Mouse (Mus musculus) neural tube, embryonic 14.5 days (tissue): Measurements from ENCODE around the gene Gabarap. TPM values are rescaled to one million over a fixed set of nuclear protein-coding genes. Genes with fewer than 3 reads are reported as not detected.
"Not testable (repeated sequence)": the region's sequence is repeated elsewhere in the genome, so short reads cannot be mapped to it uniquely, and the experiment has no call there.

ENCODE experiments used
- ATAC-seq: fragments of 200-750 bp; cut with Nextera tagmentation; 2 replicates; pipeline ENCODE4 v1.8.0; 2017; ENCODE audit warnings: low read depth, mild to moderate bottlenecking, moderate TSS enrichment, moderate library complexity
- H3K27ac ChIP-seq: fragments of 300-500 bp; sonication (generic); 2 replicates; pipeline ENCODE4 v1.5.1; 2014; ENCODE audit warnings: low read depth, mild to moderate bottlenecking, control low read depth, low read length, moderate library complexity, mixed read lengths
- H3K27me3 ChIP-seq: fragments of 300-500 bp; sonication (generic); 2 replicates; pipeline ENCODE4 v1.6.1; 2014; ENCODE audit warnings: low read length; ENCODE audit not compliant: control insufficient read depth, insufficient read depth
- H3K36me3 ChIP-seq: fragments of 300-500 bp; sonication (generic); 2 replicates; pipeline ENCODE4 v1.6.1; 2014; ENCODE audit warnings: low read length, mixed read lengths; ENCODE audit not compliant: control insufficient read depth, insufficient read depth
- H3K4me1 ChIP-seq: fragments of 300-500 bp; sonication (generic); 2 replicates; pipeline ENCODE4 v1.6.1; 2014; ENCODE audit warnings: low read length; ENCODE audit not compliant: control insufficient read depth, insufficient read depth
- H3K4me2 ChIP-seq: fragments of 300-500 bp; sonication (generic); 2 replicates; pipeline ENCODE4 v1.6.1; 2014; ENCODE audit warnings: mild to moderate bottlenecking, low read depth, low read length, control low read depth
- H3K4me3 ChIP-seq: fragments of 300-500 bp; sonication (generic); 2 replicates; pipeline ENCODE4 v1.5.1; 2014; ENCODE audit warnings: low read depth, low read length, control low read depth, mixed read lengths
- H3K9ac ChIP-seq: fragments of 300-500 bp; sonication (generic); replicated peaks from 2 replicates; pipeline ENCODE4 v1.6.1; 2014; ENCODE audit warnings: low read depth, mild to moderate bottlenecking, control low read depth, low read length, mixed read lengths
- H3K9me3 ChIP-seq: fragments of 300-500 bp; sonication (generic); 2 replicates; pipeline ENCODE4 v1.6.1; 2016; ENCODE audit warnings: low read length; ENCODE audit not compliant: control insufficient read depth
- WGBS: fragments of 180-500 bp; shearing (Covaris S2); extraction: QIAGEN DNeasy Blood & Tissue Kit; methylation state at CpG from one replicate; pipeline ENCODE4 v1.1.7; 2014; 5-methylcytosine and 5-hydroxymethylcytosine counted together
- polyA plus RNA-seq: library from polyadenylated mRNA; unstranded; fragments of >200 nt; fragmentation: Nextera tagmentation; extraction: Ambion mirVana; gene quantifications from 2 replicates; pipeline ENCODE4 v1.2.1, GENCODE M21; 2014

The Gabarap gene
- polyA plus RNA-seq, 1 experiment from 2014 or later, result 609 TPM

- Histone ChIP-seq H3K36me3 (peaks cover 43% of the 10 kb centered on the region), H3K4me2 (no peak overlapping the region), H3K9me3 (no peaks in the 10 kb centered on the region), H3K27ac (no peak overlapping the region), H3K9ac (no peak overlapping the region), H3K27me3 (no peaks in the 10 kb centered on the region), H3K4me1 (peaks cover 10% of the 10 kb centered on the region), H3K4me3 (no peak overlapping the region)
- no peak for ATAC-seq
- 77% methylated on average over 3 of the region's 3 CpGs for WGBS
Measured at GRCm38 (mm10) chr11:70013408-70013807, 22.5 kb downstream of the Gabarap start.

GRCm38 (mm10) chr11:70014051-70014450, 23.1 kb downstream of the Gabarap start:
- Histone ChIP-seq H3K4me3 (no peak overlapping the region), H3K27ac (no peak overlapping the region), H3K27me3 (no peaks in the 10 kb centered on the region), H3K9me3 (no peaks in the 10 kb centered on the region), H3K4me2 (no peak overlapping the region), H3K4me1 (peaks cover 12% of the 10 kb centered on the region), H3K9ac (no peak overlapping the region), H3K36me3 (peaks cover 36% of the 10 kb centered on the region)
- WGBS, result 63% methylated on average over 5 of the region's 5 CpGs
- no peak for ATAC-seq

- H3K9me3 ChIP-seq, result no peaks in the 10 kb centered on the region
- peaks cover 27% of the 10 kb centered on the region for H3K36me3 ChIP-seq
- H3K27ac ChIP-seq, result peak within 1 kb of the TSS; percentile 66; the same call in 1 of the 2 replicates
- peak within 1 kb of the TSS; percentile 61 for H3K4me2 ChIP-seq
- peaks cover 21% of the 10 kb centered on the region for H3K4me1 ChIP-seq
- WGBS, result under 1% methylated on average over 35 of the region's 35 CpGs
- ATAC-seq, result peak; percentile 84
- no peaks in the 10 kb centered on the region for H3K27me3 ChIP-seq
- peak within 1 kb of the TSS; percentile 47 for H3K4me3 ChIP-seq
- H3K9ac ChIP-seq, result peak within 1 kb of the TSS; percentile 63
Measured at GRCm38 (mm10) chr11:70014880-70015558, 24.1 kb downstream of the Gabarap start, which contains the start of gene Acadvl. TSS of gene Acadvl (minus strand) at chr11:70015411.

GRCm38 (mm10) chr11:70015677-70016076, 24.7 kb downstream of the Gabarap start:
- peaks cover 27% of the 10 kb centered on the region for H3K4me1 ChIP-seq
- peak overlapping the region; percentile 61 for H3K4me2 ChIP-seq
- no peaks in the 10 kb centered on the region for H3K27me3 ChIP-seq
- H3K9ac ChIP-seq, result no peak overlapping the region
- no peak overlapping the region for H3K4me3 ChIP-seq
- H3K36me3 ChIP-seq, result peaks cover 20% of the 10 kb centered on the region
- WGBS, result 64% methylated on average over 6 of the region's 6 CpGs
- H3K27ac ChIP-seq, result no peak overlapping the region
- H3K9me3 ChIP-seq, result no peaks in the 10 kb centered on the region
- no peak for ATAC-seq

- not testable (repeated sequence) for H3K27me3 ChIP-seq, H3K9ac ChIP-seq, H3K4me3 ChIP-seq, H3K4me2 ChIP-seq, ATAC-seq, H3K27ac ChIP-seq, H3K9me3 ChIP-seq
- H3K4me1 ChIP-seq, result peaks cover 27% of the 10 kb centered on the region
- WGBS, result 80% methylated on average over 2 of the region's 2 CpGs
- H3K36me3 ChIP-seq, result peaks cover 15% of the 10 kb centered on the region
Measured at GRCm38 (mm10) chr11:70016177-70016576, 25.2 kb downstream of the Gabarap start.

- no peak for ATAC-seq
- Histone ChIP-seq H3K27ac (peak within 1 kb of the TSS; percentile 95; the same call in 1 of the 2 replicates), H3K36me3 (peaks cover 10% of the 10 kb centered on the region), H3K4me1 (peaks cover 27% of the 10 kb centered on the region), H3K4me2 (peak within 1 kb of the TSS; percentile 94), H3K9ac (peak within 1 kb of the TSS; percentile 83; the same call in 1 of the 2 replicates), H3K4me3 (peak within 1 kb of the TSS; percentile 80), H3K9me3 (no peaks in the 10 kb centered on the region), H3K27me3 (no peaks in the 10 kb centered on the region)
- WGBS, result 79% methylated on average over 3 of the region's 3 CpGs
Measured at GRCm38 (mm10) chr11:70016669-70017068, 25.7 kb downstream of the Gabarap start, which contains the start of gene Dlg4. TSS of gene Dlg4 (plus strand) at chr11:70016942.

GRCm38 (mm10) chr11:70017199-70017767, 26.3 kb downstream of the Gabarap start:
- H3K36me3 ChIP-seq, result peaks cover 4% of the 10 kb centered on the region; the same call in 1 of the 2 replicates
- peak overlapping the region; percentile 83; the same call in 1 of the 2 replicates for H3K9ac ChIP-seq
- peak overlapping the region; percentile 94 for H3K4me2 ChIP-seq
- peak overlapping the region; percentile 22; the same call in 1 of the 2 replicates for H3K27ac ChIP-seq
- no peaks in the 10 kb centered on the region for H3K9me3 ChIP-seq
- H3K27me3 ChIP-seq, result no peaks in the 10 kb centered on the region
- WGBS, result 54% methylated on average over 7 of the region's 7 CpGs
- H3K4me1 ChIP-seq, result peaks cover 30% of the 10 kb centered on the region
- no peak for ATAC-seq
- no peak overlapping the region for H3K4me3 ChIP-seq

GRCm38 (mm10) chr11:70018131-70018990, 27.4 kb downstream of the Gabarap start:
- peak overlapping the region; percentile 80 for H3K4me3 ChIP-seq
- 2% methylated on average over 23 of the region's 25 CpGs for WGBS
- H3K9ac ChIP-seq, result peak overlapping the region; percentile 83
- H3K27me3 ChIP-seq, result no peaks in the 10 kb centered on the region
- H3K36me3 ChIP-seq, result peaks cover 1% of the 10 kb centered on the region; the same call in 1 of the 2 replicates
- H3K27ac ChIP-seq, result peak overlapping the region; percentile 95
- H3K9me3 ChIP-seq, result no peaks in the 10 kb centered on the region
- peaks cover 35% of the 10 kb centered on the region for H3K4me1 ChIP-seq
- peak overlapping the region; percentile 94 for H3K4me2 ChIP-seq
- no peak for ATAC-seq
